Mouse (Mus musculus) layer of hippocampus, postnatal 10 days (tissue): Measurements from ENCODE around the gene Nfic. TPM values are rescaled to one million over a fixed set of nuclear protein-coding genes. Genes with fewer than 3 reads are reported as not detected.

Experiments used
- DNase-seq, 2 experiments: peaks; one replicate each; pipeline ENCODE4 v3.0.0; 2021; ENCODE audit warnings: low spot score in 2 of 2
- total RNA-seq, 2 experiments: library from RNA; stranded (reverse); gene quantifications; 2 replicates each; pipeline ENCODE4 v1.2.3; 2021

Gene Nfic
- total RNA-seq, 2 experiments from 2014 or later, result 51.2 to 55.8 TPM

DNA sequence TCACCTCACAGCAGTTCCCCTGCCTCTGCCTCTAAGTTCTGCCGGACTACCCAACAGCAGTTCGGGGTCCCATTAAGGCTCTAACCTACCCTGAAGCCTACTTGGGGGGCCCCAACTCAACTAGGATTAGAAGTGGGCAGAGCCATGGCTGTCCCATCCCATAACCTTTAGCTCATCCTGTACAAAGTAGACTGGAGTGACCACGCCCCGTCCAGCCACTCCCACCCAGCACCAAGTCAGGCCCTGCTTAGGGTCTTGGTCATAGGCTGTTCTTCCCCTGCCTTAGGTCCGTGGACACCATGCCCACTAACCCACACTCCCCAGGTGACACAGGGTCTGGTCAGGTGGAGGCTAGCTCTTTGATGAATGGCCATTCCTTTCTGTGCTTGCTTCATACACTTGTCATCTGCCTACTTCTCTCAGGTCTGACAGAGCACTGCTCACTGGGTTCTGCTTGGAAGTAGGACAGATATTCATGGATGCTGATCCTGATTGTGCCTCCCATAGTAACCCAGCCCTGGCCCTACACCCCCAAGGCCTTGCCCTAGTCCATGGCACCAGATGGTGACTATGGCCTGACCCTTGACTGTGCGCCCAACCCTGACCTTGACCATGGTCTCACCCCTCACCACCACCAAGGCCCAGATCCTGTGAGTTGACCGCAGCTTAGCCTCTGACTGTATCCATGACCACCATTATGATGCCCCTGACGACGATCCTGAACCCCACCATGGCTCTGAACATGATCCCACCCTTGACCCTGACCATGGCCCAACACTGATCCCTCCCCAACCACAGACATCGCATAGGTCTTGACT lies 36.1 kb downstream of the Nfic start:
- DNase-seq, result peak in 1 of 2 experiments; percentile 6

GRCm38 (mm10) chr10:81418216-81419070 lies 37.0 kb downstream of the Nfic start:
- peak in 1 of 2 experiments; percentile 6 for DNase-seq

DNA sequence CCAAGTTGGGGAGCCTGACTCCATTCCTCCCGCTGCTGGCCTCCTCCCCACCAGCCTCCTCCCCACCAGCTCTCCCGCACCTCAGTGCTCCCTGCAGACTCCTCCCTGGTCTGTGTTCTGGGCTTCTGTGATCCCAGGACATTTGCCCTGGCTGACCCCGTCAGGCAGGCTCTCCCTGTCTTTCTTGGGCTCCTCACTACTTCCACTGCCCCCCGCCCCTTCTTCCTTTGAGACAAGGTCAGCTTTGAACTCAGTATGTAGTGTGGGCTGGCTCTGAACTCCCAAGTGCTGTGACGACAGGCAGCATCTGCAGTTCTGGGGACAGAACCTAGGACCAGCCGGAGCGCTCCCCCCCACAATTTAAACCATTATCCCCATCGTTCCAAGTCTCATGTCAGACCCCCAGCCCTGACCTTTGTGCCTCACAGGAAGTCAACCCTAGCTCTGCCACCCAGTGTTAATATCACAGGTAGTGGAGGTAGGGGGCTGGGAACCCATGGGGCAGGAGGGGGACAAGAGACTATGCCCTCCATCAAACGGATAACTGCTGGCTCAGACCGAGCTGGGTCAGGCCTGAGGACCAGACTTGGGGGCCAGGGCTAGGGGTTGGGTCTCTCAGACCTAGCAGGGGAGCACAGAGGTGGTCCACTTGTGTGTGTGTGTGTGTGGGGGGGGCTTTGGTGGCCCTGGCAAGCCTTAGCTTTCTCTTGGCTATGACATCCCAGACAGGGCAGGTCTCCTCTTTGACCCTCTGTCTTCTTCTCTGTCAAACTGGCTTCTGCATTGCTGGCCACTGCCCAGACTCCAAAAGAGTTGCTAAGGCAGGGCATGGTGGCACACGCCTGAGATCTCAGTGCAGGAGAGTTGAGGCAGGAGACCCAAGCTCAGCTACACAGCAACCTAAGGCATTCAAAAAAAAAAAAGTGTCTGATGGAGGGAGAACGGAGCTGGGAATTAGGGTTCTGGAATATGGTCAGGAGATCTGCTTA lies 37.9 kb downstream of the Nfic start:
- peak in 1 of 2 experiments; percentile 13 for DNase-seq

DNA sequence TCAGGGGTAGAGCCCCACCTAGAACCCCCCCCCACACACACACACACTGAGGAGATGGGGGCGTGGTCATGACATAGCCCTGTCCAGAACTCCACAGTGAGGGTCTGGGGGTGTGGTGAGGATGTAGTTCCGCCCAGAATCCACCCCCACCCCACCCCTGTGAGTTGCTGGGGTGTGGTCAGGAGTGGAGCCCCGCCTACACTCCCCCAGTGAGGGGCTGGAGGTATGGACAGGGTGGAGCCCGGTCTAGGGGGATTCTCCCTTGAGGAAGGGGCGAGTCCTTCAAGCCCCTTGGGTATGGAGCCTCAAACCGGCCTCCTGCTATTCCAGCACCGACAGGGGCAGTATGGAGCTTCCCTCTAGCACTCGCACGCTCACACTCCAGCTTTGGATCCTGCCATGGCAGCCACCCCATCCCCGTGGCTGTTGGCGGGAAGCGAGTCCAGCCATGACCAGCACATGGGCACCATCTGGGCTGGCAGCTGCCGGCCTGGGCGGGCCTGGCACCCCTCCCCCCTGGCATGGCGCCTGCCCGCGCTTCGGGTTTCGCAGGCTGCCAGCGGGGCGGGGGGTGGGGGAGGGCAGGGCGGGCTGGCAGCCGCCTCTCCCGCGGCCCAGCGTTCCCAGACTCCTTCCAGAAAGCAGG lies 38.7 kb downstream of the Nfic start:
- peak; percentile 90 to 94 for DNase-seq

- DNase-seq, result no peak
Observed at GRCm38 (mm10) chr10:81415549-81416310, 39.7 kb downstream of the Nfic start.

DNA sequence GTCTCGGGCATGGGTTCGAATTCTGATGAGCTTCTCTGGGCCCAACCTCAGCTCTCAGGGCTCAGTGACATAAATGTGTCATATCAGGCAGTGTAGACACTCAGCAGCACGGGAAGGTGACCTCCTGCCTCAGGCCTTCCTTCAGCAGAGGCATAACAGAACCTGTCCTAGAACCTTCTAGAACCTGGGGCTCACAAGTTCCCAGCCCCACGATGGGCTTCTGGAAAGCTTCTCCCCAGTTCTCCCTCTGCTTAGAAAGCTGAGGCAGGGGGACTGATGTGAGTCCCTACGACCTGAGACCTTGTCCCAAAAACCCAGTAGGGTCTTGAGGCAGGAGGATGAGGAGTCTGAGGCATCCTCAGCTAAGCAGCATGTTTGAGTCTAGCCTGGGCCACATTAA lies 40.3 kb downstream of the Nfic start:
- no peak for DNase-seq

DNA sequence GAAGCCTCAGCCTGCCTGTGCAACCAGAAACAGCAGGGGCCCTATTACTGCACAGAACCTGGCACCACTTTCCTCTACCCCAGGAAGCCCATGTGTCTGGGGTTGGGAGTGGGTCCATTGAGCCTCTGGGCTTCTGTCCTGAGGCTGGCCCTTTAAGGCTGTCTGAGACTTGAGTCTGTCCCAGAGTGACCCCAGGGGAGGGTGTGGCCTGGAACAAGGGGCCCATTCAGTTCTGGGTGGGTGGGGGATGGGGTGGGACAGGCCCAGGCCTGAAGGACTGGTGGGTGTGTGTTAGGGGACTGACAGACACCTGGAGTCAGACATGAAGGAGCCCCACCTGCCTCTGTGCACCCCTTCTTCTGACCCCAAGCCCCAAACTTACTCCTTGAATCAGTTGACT lies 40.8 kb downstream of the Nfic start:
- DNase-seq, result no peak

- DNase-seq, result peak; percentile 77 to 81
Observed at GRCm38 (mm10) chr10:81413310-81414261, 41.8 kb downstream of the Nfic start.

DNA sequence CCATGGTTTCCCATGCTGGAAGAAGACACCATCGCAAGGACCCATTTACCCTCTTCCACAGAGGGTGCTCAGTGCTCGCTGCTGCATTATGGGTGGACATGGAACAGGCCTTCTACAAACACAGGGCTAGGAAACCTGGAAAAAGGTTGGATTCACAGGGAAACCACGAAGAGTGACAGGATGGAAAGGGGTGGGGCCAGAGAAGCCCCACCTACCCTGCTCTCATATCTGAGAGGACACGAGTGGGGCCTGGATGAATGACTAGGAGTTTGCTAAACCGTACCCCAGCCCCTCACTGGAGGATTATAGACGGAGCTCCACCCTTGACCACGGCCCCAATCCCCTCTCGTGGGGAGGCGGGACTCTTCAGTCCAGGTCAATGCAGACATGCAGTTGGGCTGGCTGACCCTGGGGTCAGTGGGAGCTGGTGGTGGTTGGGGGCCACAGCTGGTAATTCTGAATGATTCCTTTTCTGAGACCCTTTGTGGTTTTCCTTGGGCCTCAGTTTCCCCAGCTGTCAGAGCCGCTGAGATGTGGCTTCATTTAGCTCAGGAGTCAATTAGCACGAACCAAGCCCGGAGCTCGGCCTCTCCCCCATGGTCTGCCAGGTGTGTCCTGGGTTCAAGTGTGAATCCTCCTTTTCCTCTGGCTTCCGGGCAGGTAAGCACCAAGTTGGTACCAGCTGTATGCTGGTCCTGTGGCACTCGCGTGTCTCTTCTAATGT lies 42.7 kb downstream of the Nfic start:
- DNase-seq, result no peak

DNA sequence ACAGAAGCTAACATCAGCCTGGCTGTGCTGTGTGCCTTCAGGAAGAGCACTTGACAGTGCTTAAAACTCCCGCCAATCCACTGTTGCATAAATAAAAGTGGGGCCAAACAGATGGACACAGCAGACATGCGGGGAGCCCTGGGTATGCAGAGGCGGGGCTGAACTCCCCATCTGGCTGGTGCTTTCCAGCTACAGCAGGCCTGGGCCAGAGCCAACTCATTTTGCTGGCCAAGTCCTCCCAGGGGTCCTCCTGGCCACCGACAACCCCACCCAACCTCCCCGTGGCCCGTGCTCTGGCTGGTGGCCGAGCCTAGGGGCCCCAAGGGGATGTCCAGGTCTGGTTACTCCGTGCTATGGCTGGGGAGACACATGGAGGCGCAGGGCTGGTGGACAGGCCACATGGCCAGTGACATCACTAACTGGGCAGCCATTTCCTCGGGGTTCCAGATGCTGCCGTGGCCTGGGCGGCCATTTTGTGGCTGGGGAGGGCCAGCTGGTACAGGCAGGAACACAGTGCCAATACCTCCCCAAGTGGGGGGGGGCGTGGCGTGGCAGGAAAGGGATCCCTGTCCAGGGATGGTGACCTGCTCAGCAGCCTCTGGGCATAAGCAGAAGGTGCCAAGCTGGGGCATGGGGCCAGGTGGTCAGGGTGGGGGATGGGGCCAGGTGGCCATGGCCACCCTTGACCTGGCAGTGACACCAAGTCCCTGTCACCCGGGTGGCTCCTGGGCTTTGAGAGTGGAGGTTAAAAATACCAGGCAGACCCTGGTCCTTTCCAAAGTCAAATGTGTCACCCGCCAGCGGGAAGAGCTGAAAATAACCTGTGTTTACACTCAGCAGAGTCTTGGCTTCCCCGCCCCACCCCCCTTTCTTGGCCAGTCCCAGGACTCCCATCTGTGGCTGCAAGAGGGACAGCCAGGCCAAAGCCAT lies 43.7 kb downstream of the Nfic start:
- DNase-seq, result peak; percentile 78

- DNase-seq, result no peak
Observed at GRCm38 (mm10) chr10:81410981-81411380, 44.5 kb downstream of the Nfic start.

DNA sequence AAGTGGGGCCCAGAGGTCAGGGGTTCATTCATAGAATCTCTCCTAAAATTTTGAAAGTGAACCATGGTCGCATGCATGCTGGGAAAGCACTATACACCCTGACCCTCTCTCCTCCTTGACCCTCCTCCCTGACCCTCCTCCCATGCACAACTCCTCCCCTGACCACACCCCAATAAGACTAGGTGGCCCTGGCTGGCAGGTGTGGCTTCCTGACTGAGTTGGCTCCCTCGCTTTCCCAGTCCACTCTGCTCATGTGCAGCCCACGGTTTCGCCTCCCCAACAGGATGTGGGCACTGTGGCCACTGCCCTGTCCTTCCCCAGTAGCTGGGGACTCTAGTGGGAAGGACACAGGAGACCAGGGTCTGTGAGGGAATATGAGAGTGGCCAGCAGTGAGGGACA lies 45.1 kb downstream of the Nfic start:
- no peak for DNase-seq

DNA sequence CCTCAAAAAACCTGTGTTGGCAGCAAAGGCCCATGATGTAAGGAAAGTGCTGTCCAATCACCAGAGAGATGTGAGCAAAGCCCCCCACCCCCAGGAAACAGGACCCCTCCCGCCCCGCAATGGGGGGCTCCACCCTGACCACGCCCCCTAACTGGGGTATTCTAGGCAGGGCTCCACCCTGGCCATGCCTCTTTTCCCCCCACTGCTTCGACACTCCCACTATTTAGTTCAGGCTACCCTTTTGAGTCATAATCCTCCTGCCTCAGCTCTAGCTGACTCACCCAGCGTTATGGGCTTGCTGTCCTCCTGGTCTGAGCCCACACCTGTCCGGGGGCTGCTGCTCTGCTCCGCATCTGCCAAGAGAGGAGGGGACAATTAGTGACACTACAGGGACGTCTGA lies 46.1 kb downstream of the Nfic start:
- no peak for DNase-seq

- peak; percentile 71 to 78 for DNase-seq
Observed at GRCm38 (mm10) chr10:81408871-81409291, 46.6 kb downstream of the Nfic start.

DNA sequence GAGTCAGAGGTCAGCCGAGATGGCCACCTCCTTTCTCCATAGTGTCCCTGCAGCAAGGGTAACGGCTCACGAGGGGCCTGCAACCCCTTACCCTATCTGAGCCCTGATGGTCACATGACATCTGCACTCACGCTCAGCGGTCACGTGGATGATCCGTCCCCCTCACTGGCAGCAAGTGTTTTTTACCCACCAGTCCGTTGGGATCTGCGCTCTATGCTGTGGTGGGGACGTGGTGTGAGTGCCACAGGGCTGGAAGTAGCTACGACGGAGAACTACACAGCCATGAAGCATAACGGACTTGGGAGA lies 47.1 kb downstream of the Nfic start:
- no peak for DNase-seq

DNA sequence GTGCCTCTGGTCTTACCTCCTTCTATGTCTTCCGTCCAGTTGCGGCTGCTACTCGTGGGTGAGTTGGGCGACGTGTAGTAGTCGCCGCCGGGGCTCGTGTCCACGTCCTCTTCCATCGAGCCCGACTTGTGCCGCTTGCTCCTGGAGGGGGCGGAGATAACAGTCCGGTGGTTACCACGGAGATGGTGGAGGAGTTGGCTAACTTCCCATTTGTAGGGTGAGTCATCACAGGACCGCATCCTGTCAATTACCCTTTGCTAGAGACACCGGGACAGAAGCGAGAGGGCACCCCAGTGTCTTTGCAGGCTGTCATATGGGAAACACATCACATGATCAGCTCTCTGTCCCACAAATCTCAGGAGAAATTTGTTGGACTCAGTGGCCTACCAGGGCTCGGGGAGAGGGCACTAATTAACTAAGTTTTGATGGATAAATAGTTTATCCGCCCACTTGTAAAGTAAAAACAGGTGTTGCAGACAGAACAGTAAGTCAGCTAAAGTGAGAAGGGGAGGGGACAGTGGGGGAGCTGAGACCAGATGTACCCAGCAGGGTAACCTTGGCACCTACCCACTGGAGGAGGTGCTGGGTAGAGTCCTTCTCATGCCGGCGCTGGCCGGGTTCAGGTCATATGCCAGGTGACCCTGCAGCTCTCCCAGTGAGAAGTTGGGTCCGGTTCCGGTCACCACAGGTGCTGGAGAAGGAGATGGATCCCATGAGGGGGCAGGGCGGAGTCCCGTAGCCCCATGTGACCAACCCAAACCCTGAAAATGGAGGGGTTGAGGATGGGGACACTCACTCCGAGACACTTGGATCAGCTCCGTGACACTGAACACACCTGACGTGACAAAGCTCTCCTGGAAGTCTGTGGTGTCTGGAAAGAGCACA lies 47.7 kb downstream of the Nfic start:
- peak in 1 of 2 experiments; percentile 58 for DNase-seq
